Mouse (Mus musculus) heart, embryonic 13.5 days (tissue): ENCODE measurements around the gene Tstd1. TPM values are rescaled to one million over a fixed set of nuclear protein-coding genes. Genes with fewer than 3 reads are reported as not detected.

Experiments used
- ATAC-seq: fragments of 200-750 bp; cut with Nextera tagmentation; 2 replicates; pipeline ENCODE4 v1.8.0; 2017; ENCODE audit warnings: moderate TSS enrichment; ENCODE audit not compliant: insufficient number of reproducible peaks, low FRiP score, low TSS enrichment; ENCODE audit errors: extremely low read depth
- H3K27ac ChIP-seq: fragments of 300-500 bp; sonication (generic); replicated peaks from 2 replicates; pipeline ENCODE4 v1.5.1; 2015; ENCODE audit warnings: moderate library complexity, mild to moderate bottlenecking, inconsistent platforms
- H3K27me3 ChIP-seq: fragments of 300-500 bp; sonication (generic); replicated peaks from 2 replicates; pipeline ENCODE4 v1.6.1; 2015; ENCODE audit warnings: mild to moderate bottlenecking, inconsistent platforms
- H3K36me3 ChIP-seq: fragments of 300-500 bp; sonication (generic); 2 replicates; pipeline ENCODE4 v1.6.1; 2015; ENCODE audit warnings: mild to moderate bottlenecking, inconsistent platforms
- H3K4me1 ChIP-seq: fragments of 300-500 bp; sonication (generic); 2 replicates; pipeline ENCODE4 v1.6.1; 2015; ENCODE audit warnings: inconsistent platforms
- H3K4me2 ChIP-seq: fragments of 300-500 bp; sonication (generic); 2 replicates; pipeline ENCODE4 v1.6.1; 2015; ENCODE audit warnings: inconsistent platforms, mild to moderate bottlenecking, moderate library complexity
- H3K4me3 ChIP-seq: fragments of 300-500 bp; sonication (generic); 2 replicates; pipeline ENCODE4 v1.5.1; 2015; ENCODE audit warnings: moderate library complexity, mild to moderate bottlenecking, inconsistent platforms
- H3K9ac ChIP-seq: fragments of 300-500 bp; sonication (generic); 2 replicates; pipeline ENCODE4 v1.6.1; 2015; ENCODE audit warnings: inconsistent platforms, mild to moderate bottlenecking, moderate library complexity
- H3K9me3 ChIP-seq: fragments of 300-500 bp; sonication (generic); 2 replicates; pipeline ENCODE4 v1.6.1; 2016; ENCODE audit warnings: inconsistent platforms
- WGBS: fragments of 180-500 bp; shearing (Covaris S2); methylation state at CpG from one replicate; pipeline ENCODE4 v1.1.7; 2015; ENCODE audit warnings: mixed read lengths; 5-methylcytosine and 5-hydroxymethylcytosine counted together
- polyA plus RNA-seq: library from polyadenylated mRNA; unstranded; fragments of >200 nt; fragmentation: Nextera tagmentation; extraction: Ambion mirVana; gene quantifications from 2 replicates; pipeline ENCODE4 v1.2.1, GENCODE M21; 2015

The Tstd1 gene
- polyA plus RNA-seq, 1 experiment from 2014 or later: 3.1 TPM

DNA sequence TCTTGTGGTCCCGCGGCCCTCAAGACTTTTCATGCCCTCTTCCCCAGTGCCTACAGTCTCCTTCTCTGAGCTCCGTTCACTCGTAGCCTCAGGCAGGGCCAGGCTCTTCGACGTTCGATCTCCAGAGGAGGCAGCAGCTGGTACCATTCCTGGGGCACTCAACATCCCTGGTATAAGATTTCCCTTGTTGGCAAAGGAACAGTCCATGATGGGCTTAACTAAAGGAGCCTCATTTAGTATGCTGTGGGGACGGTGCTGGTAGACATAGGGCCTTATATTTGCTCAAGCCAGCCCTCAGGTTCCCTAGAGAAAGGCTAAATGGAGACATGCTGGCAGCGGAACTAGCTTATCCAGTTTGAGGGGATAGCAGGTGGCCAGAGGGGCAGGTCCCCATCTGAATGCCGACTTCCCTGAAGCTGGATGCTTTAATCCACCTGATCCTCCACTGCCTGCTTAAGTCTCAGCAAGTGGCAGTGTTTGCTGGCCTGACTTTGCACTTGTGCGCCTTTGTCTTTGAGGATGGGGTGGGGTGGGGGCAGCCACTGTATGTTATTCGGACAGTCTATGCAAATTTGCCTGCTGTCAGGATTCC, 715 bp downstream of the Tstd1 start:
- Histone ChIP-seq H3K4me1 (peaks cover 17% of the 10 kb centered on the region), H3K4me3 (no peak overlapping the region), H3K4me2 (no peak overlapping the region), H3K9ac (no peak overlapping the region), H3K27ac (no peak overlapping the region), H3K9me3 (no peaks in the 10 kb centered on the region), H3K36me3 (peaks cover 71% of the 10 kb centered on the region), H3K27me3 (no peaks in the 10 kb centered on the region)
- WGBS: 74% methylated on average over 12 of the region's 12 CpGs
- ATAC-seq: no peak

DNA sequence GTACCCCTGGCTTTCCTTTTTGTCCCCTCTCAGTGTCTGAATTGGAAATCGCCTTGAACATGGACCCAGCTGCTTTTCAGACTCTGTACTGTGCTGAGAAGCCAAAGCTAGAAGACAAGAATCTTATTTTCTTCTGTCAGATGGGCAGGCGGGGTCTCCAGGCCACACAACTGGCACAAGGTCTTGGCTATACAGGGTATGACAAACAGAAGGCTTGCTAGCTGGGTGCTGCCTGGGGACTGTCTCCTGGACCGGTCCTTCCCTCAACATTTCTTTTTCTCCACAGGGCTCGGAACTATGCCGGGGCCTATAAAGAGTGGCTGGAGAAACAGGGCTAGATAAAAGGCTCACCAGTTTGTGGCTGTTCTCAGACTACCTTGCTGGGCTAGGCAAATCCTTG, 1.2 kb downstream of the Tstd1 start:
- Histone ChIP-seq H3K4me1 (peaks cover 21% of the 10 kb centered on the region), H3K9ac (no peak overlapping the region), H3K4me3 (no peak overlapping the region), H3K4me2 (no peak overlapping the region), H3K9me3 (no peaks in the 10 kb centered on the region), H3K27ac (no peak overlapping the region), H3K36me3 (peaks cover 66% of the 10 kb centered on the region), H3K27me3 (no peaks in the 10 kb centered on the region)
- 76% methylated on average over 5 of the region's 5 CpGs for WGBS
- no peak for ATAC-seq

DNA sequence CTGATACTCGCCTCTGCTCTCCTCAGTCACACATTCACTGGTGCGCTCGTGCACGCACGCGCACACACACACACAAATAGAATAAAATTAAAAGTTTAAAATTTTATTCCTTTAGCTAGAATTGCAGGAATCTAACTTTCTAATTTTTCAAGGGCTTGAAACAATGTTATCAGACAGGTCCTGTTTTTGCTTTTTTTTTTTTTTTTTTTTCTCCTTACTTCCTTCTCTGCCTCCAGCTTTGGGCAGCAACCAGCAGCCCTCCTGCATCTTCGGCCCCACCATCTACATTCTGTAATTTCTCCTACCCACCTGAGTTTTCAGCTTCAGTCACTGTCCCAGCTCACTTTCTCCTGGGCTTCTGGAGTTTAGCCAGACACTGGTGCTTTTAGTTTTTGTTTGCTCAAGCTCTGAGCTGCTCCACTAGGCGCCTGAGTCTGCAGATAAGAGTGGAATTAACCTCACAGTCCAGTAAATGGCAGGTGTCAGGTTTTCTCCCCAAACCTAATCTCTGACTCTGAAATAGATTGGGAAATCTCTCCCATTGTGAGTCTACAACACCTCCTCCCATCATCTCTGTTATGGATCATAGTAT, 3.9 kb downstream of the Tstd1 start:
- H3K4me3 ChIP-seq: no peak overlapping the region
- H3K9me3 ChIP-seq: no peaks in the 10 kb centered on the region
- H3K27ac ChIP-seq: no peak overlapping the region; the same call in 1 of the 2 replicates
- no peak for ATAC-seq
- no peaks in the 10 kb centered on the region for H3K27me3 ChIP-seq
- no peak overlapping the region for H3K4me2 ChIP-seq
- H3K9ac ChIP-seq: no peak overlapping the region
- H3K4me1 ChIP-seq: peaks cover 27% of the 10 kb centered on the region
- 70% methylated on average over 8 of the region's 8 CpGs for WGBS
- H3K36me3 ChIP-seq: peaks cover 39% of the 10 kb centered on the region

DNA sequence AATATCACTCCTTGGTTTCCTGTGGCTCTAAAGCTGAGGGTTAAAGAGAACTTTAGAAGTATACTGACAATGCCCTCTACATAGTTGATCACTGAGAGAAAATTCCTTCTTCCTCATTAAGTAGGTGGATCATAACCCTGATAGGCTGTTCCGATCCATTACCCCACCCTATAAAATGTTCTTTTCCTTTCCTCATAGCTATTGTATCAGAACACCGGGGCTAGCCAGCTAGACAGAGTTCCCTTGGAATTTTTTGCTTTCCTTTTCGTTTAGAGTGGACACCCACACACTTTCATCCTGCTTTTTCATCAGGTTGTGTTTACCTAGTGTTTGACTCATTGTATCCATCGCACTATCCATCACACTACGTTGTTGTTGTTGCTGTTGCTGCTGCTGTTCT, 6.0 kb downstream of the Tstd1 start:
- H3K27me3 ChIP-seq: no peaks in the 10 kb centered on the region
- peak overlapping the region; percentile 66 for H3K27ac ChIP-seq
- no peak for ATAC-seq
- no peak overlapping the region for H3K4me3 ChIP-seq
- 33% methylated on average over 5 of the region's 5 CpGs for WGBS
- 0 out of 2 replicates have a peak, but pooled peaks cover 4% of the 10 kb centered on the region for H3K9me3 ChIP-seq
- H3K36me3 ChIP-seq: peaks cover 19% of the 10 kb centered on the region
- H3K4me1 ChIP-seq: peaks cover 27% of the 10 kb centered on the region
- peak overlapping the region; percentile 0; the same call in 1 of the 2 replicates for H3K4me2 ChIP-seq
- H3K9ac ChIP-seq: no peak overlapping the region

DNA sequence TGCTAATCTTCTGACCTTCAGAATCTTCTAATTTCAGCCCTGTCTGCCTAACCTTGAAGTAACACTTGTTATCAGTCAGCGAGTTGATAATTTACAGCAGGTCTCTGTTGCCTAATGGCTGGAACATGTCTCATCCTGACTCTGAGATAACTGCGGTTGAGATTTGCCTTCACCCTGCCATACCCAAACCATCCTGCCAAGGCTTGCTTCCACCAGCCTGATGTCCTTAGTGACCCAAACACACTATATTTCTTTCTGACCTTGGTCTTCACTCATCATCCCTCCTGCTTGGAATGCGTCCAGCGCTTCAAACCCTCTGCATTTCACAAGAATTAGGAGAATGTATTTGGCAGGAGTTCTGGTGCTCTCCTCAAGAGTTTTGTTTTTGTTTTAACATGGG, 6.5 kb downstream of the Tstd1 start:
- H3K36me3 ChIP-seq: peaks cover 14% of the 10 kb centered on the region
- H3K9ac ChIP-seq: no peak overlapping the region
- peak overlapping the region; percentile 0; the same call in 1 of the 2 replicates for H3K4me2 ChIP-seq
- H3K27ac ChIP-seq: peak overlapping the region; percentile 66
- H3K9me3 ChIP-seq: 0 out of 2 replicates have a peak, but pooled peaks cover 4% of the 10 kb centered on the region
- peaks cover 27% of the 10 kb centered on the region for H3K4me1 ChIP-seq
- ATAC-seq: no peak
- H3K4me3 ChIP-seq: no peak overlapping the region
- WGBS: 25% methylated on average over 4 of the region's 4 CpGs
- H3K27me3 ChIP-seq: no peaks in the 10 kb centered on the region

DNA sequence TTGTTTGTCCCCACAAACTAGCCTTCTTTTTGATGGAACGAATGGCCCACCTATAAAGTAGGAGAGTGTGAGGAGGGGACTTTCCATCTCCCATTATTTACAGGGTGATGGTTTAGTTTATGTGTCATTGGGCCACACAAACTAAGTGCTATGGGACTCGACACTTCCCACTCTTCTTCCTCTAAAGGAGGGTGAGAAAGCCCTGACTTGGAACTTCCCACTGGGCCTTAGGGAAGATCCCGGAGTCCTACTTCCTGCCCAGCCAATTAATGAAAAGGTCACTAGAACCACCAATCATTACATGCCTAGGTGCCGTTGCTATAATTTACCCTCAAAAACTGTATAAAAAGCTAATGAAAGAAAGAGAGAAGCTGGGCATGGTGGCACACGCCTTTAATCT, 13.5 kb downstream of the Tstd1 start:
- 0 out of 2 replicates have a peak, but pooled peaks cover 7% of the 10 kb centered on the region for H3K4me1 ChIP-seq
- no peak overlapping the region for H3K4me2 ChIP-seq
- H3K9me3 ChIP-seq: 0 out of 2 replicates have a peak, but pooled peaks cover 4% of the 10 kb centered on the region
- H3K36me3 ChIP-seq: no peaks in the 10 kb centered on the region
- H3K9ac ChIP-seq: no peak overlapping the region
- no peak overlapping the region for H3K27ac ChIP-seq
- ATAC-seq: no peak
- H3K27me3 ChIP-seq: no peaks in the 10 kb centered on the region
- 66% methylated on average over 5 of the region's 5 CpGs for WGBS
- no peak overlapping the region for H3K4me3 ChIP-seq

DNA sequence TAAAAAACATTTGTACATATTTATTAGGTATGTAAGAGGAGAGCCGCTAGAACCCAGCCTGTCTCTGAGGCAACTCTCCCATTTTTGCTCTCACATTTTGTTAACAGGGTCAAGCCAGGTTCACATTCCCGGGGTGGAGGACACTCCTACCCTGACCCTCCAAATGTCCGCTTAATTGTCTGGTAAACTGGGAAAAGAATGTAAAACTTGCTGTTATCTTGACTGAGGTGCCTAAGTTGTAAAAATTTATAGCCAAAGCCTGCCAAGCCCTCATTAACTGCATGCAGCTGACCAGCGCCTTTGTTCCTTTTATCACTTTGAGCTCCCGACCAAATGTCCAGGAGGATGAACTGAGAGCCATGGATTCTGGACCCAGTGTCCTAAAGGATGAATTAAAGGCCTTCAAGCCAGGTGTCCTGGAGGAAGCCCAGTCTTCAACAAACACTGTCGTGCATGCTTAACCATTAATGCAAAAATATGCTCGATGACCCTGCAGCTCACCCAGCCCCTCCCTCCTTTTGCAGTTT, 16.7 kb downstream of the Tstd1 start:
- H3K27ac ChIP-seq: no peak overlapping the region
- no peak overlapping the region for H3K4me3 ChIP-seq
- no peaks in the 10 kb centered on the region for H3K36me3 ChIP-seq
- ATAC-seq: no peak
- peaks cover 30% of the 10 kb centered on the region for H3K4me1 ChIP-seq
- H3K27me3 ChIP-seq: no peaks in the 10 kb centered on the region
- H3K4me2 ChIP-seq: no peak overlapping the region
- H3K9ac ChIP-seq: no peak overlapping the region
- WGBS: 43% methylated on average over 7 of the region's 7 CpGs
- no peaks in the 10 kb centered on the region for H3K9me3 ChIP-seq

DNA sequence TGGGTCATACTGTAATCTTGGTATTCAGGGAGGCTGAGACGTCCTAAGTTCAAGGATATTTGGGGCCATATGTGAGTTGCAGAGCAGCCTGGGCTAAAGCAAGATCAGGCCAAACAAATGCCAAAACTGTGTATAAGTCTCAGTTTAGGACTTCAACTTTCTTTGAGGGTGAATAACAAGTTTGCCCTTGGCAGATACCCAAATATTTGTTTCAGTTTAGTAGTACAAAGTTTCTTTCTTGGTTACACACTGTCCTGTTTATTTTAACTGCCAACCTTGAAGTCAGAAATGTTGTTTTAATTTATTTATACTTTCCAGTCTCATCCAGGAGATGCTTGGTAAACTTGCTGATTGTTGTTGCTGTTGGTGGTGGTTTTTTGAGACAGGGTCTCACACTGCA, 17.3 kb downstream of the Tstd1 start:
- H3K4me1 ChIP-seq: peaks cover 37% of the 10 kb centered on the region
- H3K27me3 ChIP-seq: no peaks in the 10 kb centered on the region
- H3K9me3 ChIP-seq: no peaks in the 10 kb centered on the region
- ATAC-seq: no peak
- H3K27ac ChIP-seq: no peak overlapping the region
- H3K4me2 ChIP-seq: no peak overlapping the region
- H3K9ac ChIP-seq: no peak overlapping the region
- H3K4me3 ChIP-seq: no peak overlapping the region
- H3K36me3 ChIP-seq: no peaks in the 10 kb centered on the region
- 52% methylated on average over 1 of the region's 1 CpGs for WGBS

DNA sequence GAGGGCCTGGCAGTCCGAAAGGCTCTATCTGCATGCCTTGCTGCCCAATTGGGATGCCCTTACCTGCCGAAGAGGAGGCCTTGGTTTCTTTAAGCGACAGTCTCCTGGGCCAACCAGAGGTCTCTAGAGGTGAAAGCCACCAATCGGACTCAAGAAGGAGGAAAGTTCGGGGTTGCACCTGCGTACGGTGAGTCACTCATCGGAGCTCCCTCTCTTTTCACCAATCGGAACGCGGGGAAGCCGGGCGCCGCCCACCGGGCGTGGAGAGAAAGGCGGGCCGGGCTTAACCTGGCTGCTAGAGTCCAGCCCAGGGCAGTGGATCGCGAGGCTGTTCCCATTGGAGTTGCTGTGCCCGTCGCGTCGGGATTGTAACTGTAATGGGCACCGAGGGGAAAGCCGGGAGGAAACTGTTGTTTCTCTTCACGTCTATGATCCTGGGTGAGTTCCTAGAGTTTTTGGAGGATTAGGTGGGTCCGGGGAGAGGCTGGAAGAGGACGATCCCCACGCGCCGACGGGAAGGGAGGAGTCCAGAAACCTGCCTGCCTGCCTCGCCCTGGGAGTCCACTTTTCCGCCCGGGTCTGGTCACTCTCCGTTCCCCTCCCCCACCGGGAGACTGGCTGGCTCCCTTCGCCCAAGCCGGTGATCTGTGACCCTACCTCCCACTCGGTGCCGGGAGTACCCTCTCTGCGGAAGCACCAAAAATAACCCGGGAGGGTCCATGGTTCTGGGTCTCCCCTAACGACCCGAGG, 18.8 kb downstream of the Tstd1 start, which contains the start of gene F11r:
Gene F11r, plus strand, starts transcription at position 272 of the 750 bp plus-strand sequence.
- Histone ChIP-seq H3K4me1 (peaks cover 51% of the 10 kb centered on the region), H3K27ac (peak within 1 kb of the TSS; percentile 84), H3K9me3 (no peaks in the 10 kb centered on the region), H3K9ac (peak within 1 kb of the TSS; percentile 90), H3K27me3 (no peaks in the 10 kb centered on the region), H3K4me3 (peak within 1 kb of the TSS; percentile 78), H3K36me3 (no peaks in the 10 kb centered on the region), H3K4me2 (peak within 1 kb of the TSS; percentile 74)
- ATAC-seq: peak; percentile 70
- 1% methylated on average over 46 of the region's 46 CpGs for WGBS

DNA sequence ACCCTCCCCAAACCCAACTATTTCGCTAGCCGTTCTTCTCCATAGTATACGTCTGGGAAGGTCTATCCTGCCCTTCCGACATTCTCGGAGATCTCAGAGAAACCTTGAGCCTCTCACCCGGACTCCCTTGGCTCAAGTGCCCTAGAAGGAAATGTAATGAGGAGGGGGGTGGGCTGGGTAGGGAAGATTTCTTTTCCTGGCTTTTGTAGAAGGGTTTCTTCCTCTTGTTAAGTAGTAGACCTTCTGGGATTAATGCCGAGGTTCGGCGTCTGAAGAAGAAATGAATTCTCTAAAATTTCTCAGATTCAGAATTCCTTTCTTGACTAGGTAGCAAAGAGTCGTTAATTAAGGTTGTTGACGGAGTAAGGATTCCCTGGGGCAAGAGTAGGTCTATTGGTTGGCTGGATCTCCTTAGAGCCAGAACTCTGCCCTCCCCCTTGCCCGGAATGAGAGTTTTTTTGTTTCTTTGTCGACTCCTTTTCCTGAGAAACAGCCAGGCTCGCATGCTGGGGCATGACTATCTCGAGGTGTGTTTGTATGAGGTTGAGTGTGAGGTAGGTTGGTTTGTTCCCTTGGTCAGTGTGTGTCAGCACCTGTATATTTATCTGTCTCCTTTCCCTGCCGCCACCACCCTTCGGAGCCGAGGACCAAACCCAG, 19.5 kb downstream of the Tstd1 start:
- Histone ChIP-seq H3K4me3 (peak overlapping the region; percentile 78), H3K27ac (peak overlapping the region; percentile 84), H3K9ac (peak overlapping the region; percentile 90), H3K9me3 (no peaks in the 10 kb centered on the region), H3K27me3 (no peaks in the 10 kb centered on the region), H3K4me2 (peak overlapping the region; percentile 74), H3K4me1 (peaks cover 51% of the 10 kb centered on the region), H3K36me3 (no peaks in the 10 kb centered on the region)
- WGBS: 2% methylated on average over 18 of the region's 18 CpGs
- no peak for ATAC-seq

DNA sequence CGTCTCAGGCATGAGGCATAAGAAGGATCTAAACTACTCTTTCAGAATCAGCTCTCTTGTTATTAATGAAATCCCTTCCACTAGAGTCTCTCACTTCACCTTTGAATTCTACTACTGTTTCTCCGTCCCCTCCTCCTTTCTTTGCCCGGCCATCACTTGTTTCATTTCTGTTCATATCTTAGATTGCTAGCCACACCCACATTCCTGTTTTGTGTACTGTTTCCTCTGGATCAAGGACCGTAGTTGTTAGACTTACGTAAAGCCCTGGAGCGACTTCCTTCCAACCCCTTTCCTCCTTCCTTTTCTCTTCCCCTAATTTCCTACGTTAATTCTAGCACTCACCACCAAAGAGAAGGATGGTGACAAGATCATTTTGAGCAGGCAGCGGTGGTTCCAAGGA, 20.4 kb downstream of the Tstd1 start:
- H3K27me3 ChIP-seq: no peaks in the 10 kb centered on the region
- no peak for ATAC-seq
- H3K4me3 ChIP-seq: peak overlapping the region; percentile 78
- peak overlapping the region; percentile 84 for H3K27ac ChIP-seq
- peaks cover 51% of the 10 kb centered on the region for H3K4me1 ChIP-seq
- peak overlapping the region; percentile 74 for H3K4me2 ChIP-seq
- 15% methylated on average over 8 of the region's 8 CpGs for WGBS
- H3K9me3 ChIP-seq: peaks cover 4% of the 10 kb centered on the region; the same call in 1 of the 2 replicates
- peaks cover 3% of the 10 kb centered on the region; the same call in 1 of the 2 replicates for H3K36me3 ChIP-seq
- H3K9ac ChIP-seq: peak overlapping the region; percentile 90
